Mouse (Mus musculus) olfactory bulb, adult 2 months (tissue): ENCODE data around the gene Mid1.
"Not testable (repeated sequence)": the region's sequence is repeated elsewhere in the genome, so short reads cannot be mapped to it uniquely, and the experiment has no call there.

Experiments
- CTCF ChIP-seq: fragments of 200-500 bp; IDR thresholded peaks from 2 replicates; pipeline ENCODE4 v1.5.1; 2012; ENCODE audit warnings: low read depth, mild to moderate bottlenecking, low read length, moderate library complexity; ENCODE audit not compliant: insufficient read depth
- POLR2A ChIP-seq: fragments of 200-500 bp; IDR thresholded peaks from 2 replicates; pipeline ENCODE4 v1.6.1; 2012; ENCODE audit warnings: mild to moderate bottlenecking, low read depth, low read length, moderate library complexity; ENCODE audit not compliant: insufficient read depth

- not testable (repeated sequence) for TF ChIP-seq POLR2A, CTCF
Measured at GRCm38 (mm10) chrX:169988571-169989218, 303.7 kb downstream of the Mid1 start.
